Mouse (Mus musculus): Measurements from ENCODE around the gene Slc17a9.

The Slc17a9 gene

GRCm38 (mm10) chr2:180724585-180725413 is at the start of gene Slc17a9:
Gene Slc17a9 (plus strand): TSS chr2:180725263.
- DNase-seq (ENCODE audit: low spot score in 2 of 2), result no peak

- no peak for DNase-seq (ENCODE audit: low spot score in 2 of 2)
Measured at GRCm38 (mm10) chr2:180676706-180677105, 48.4 kb upstream of the Slc17a9 start.

GRCm38 (mm10) chr2:180678609-180679140 is 46.4 kb upstream of the Slc17a9 start:
- peak; percentile 35 to 66 for DNase-seq (ENCODE audit: low spot score in 2 of 2)

- DNase-seq (ENCODE audit: low spot score in 2 of 2), result no peak
Measured at GRCm38 (mm10) chr2:180681225-180681624, 43.8 kb upstream of the Slc17a9 start.

GRCm38 (mm10) chr2:180683524-180683923 is 41.5 kb upstream of the Slc17a9 start:
- DNase-seq (ENCODE audit: low spot score in 2 of 2), result no peak

- DNase-seq (ENCODE audit: low spot score in 2 of 2), result no peak
Measured at GRCm38 (mm10) chr2:180684031-180684430, 41.0 kb upstream of the Slc17a9 start.

- no peak for DNase-seq (ENCODE audit: low spot score in 2 of 2)
Measured at GRCm38 (mm10) chr2:180689841-180690240, 35.2 kb upstream of the Slc17a9 start.

GRCm38 (mm10) chr2:180692630-180693029 is 32.4 kb upstream of the Slc17a9 start:
- no peak for DNase-seq (ENCODE audit: low spot score in 2 of 2)

- DNase-seq (ENCODE audit: low spot score in 2 of 2), result no peak
Measured at GRCm38 (mm10) chr2:180695176-180695575, 29.9 kb upstream of the Slc17a9 start.

GRCm38 (mm10) chr2:180700457-180700856 is 24.6 kb upstream of the Slc17a9 start:
- no peak for DNase-seq (ENCODE audit: low spot score in 2 of 2)

- no peak for DNase-seq (ENCODE audit: low spot score in 2 of 2)
Measured at GRCm38 (mm10) chr2:180701053-180701766, 23.9 kb upstream of the Slc17a9 start.

- DNase-seq (ENCODE audit: low spot score in 2 of 2), result peak; percentile 84 to 86
Measured at GRCm38 (mm10) chr2:180701767-180702621, 23.1 kb upstream of the Slc17a9 start.

- DNase-seq (ENCODE audit: low spot score in 2 of 2), result no peak
Measured at GRCm38 (mm10) chr2:180702701-180703149, 22.3 kb upstream of the Slc17a9 start.

- DNase-seq (ENCODE audit: low spot score in 2 of 2), result no peak
Measured at GRCm38 (mm10) chr2:180703175-180703574, 21.9 kb upstream of the Slc17a9 start.

GRCm38 (mm10) chr2:180703645-180704359 is 21.3 kb upstream of the Slc17a9 start:
- no peak for DNase-seq (ENCODE audit: low spot score in 2 of 2)

GRCm38 (mm10) chr2:180704591-180704990 is 20.5 kb upstream of the Slc17a9 start:
- no peak for DNase-seq (ENCODE audit: low spot score in 2 of 2)

GRCm38 (mm10) chr2:180705066-180705465 is 20.0 kb upstream of the Slc17a9 start:
- no peak for DNase-seq (ENCODE audit: low spot score in 2 of 2)

- no peak for DNase-seq (ENCODE audit: low spot score in 2 of 2)
Measured at GRCm38 (mm10) chr2:180705975-180706374, 19.1 kb upstream of the Slc17a9 start.

- no peak for DNase-seq (ENCODE audit: low spot score in 2 of 2)
Measured at GRCm38 (mm10) chr2:180709023-180709922, 15.8 kb upstream of the Slc17a9 start.

GRCm38 (mm10) chr2:180709923-180710272 is 15.2 kb upstream of the Slc17a9 start, which contains the start of the genes Dido1 and Gid8:
Gene Dido1 (minus strand): TSS chr2:180709999.
Gene Gid8 (plus strand): TSS chr2:180710117.
- peak; percentile 89 to 93 for DNase-seq (ENCODE audit: low spot score in 2 of 2)
